Comparison of ENCODE assay signal across 20 mouse cellular contexts in genomic region chr3:84687488-84687846, GRCm38 (mm10). TPM values are rescaled to one million over a fixed set of nuclear protein-coding genes. Genes with fewer than 3 reads are reported as not detected.
DNase-seq lines count a peak whose midpoint lies in the region; ATAC-seq and TF ChIP-seq lines count a peak whose summit lies in the region.
"Had no signal": no experiment of that assay in that cellular context is flagged by ENCODE, and none has a peak within 500 bp of the region (broad histone marks: within the 10 kb centered on the region; RNA-seq: fewer than 3 reads in every experiment).

No protein-coding gene starts in this region.

- TF ChIP-seq CTCF in forebrain, postnatal 0 days (IDR thresholded peaks at IDR 0.05; ENCODE audit: low read depth): no peak
- no peak for TF ChIP-seq CTCF in kidney, adult 2 months (conservative IDR thresholded peaks at IDR 0.05; ENCODE audit: insufficient read depth, insufficient read length, low read depth, low read length)

- no peak overlapping the region for H3K4me2 ChIP-seq in forebrain, postnatal 0 days (ENCODE audit: low read depth)
- H3K4me2 ChIP-seq in forebrain, embryonic 14.5 days (ENCODE audit: low read length): no peak overlapping the region
- no peak overlapping the region for H3K4me2 ChIP-seq in hindbrain, embryonic 16.5 days (ENCODE audit: low read length)
- H3K4me2 ChIP-seq in midbrain, embryonic 16.5 days (ENCODE audit: low read length): no peak overlapping the region
- no peak overlapping the region for H3K4me2 ChIP-seq in midbrain, embryonic 11.5 days
- H3K4me2 ChIP-seq: embryonic facial prominence, embryonic 13.5 days; forebrain, embryonic 13.5 days; heart, embryonic 13.5 days; hindbrain, embryonic 13.5 days; intestine, embryonic 15.5 days had no signal

- peak; percentile 43 for ATAC-seq in forebrain, postnatal 0 days
- ATAC-seq in forebrain, embryonic 14.5 days: no peak
- peak; percentile 50; the same call in 1 of the 2 replicates for ATAC-seq in hindbrain, embryonic 16.5 days
- peak; percentile 42; the same call in 1 of the 2 replicates for ATAC-seq in midbrain, embryonic 16.5 days
- no peak for ATAC-seq in midbrain, embryonic 11.5 days (ENCODE audit: low FRiP score)
- ATAC-seq: forebrain, embryonic 13.5 days; intestine, embryonic 15.5 days had no signal

- H3K79me2 ChIP-seq in macrophage (ENCODE audit: inconsistent target): peaks cover 8% of the 10 kb centered on the region; the same call in 1 of the 2 replicates

- no peak overlapping the region for H3K4me3 ChIP-seq in forebrain, postnatal 0 days (ENCODE audit: low read depth, low read length)
- no peak overlapping the region for H3K4me3 ChIP-seq in forebrain, embryonic 14.5 days (ENCODE audit: low read depth, low read length)
- no peak overlapping the region for H3K4me3 ChIP-seq in hindbrain, embryonic 16.5 days (ENCODE audit: low read length)
- no peak overlapping the region for H3K4me3 ChIP-seq in hindbrain, embryonic 10.5 days
- no peak overlapping the region for H3K4me3 ChIP-seq in midbrain, embryonic 16.5 days (ENCODE audit: low read depth, low read length)
- H3K4me3 ChIP-seq in midbrain, embryonic 11.5 days (ENCODE audit: low read depth, low read length): no peak overlapping the region
- H3K4me3 ChIP-seq in macrophage (ENCODE audit: inconsistent target): no peak overlapping the region
- no peak overlapping the region for H3K4me3 ChIP-seq in kidney, adult 2 months (ENCODE audit: insufficient read depth, low read depth, low read length)
- H3K4me3 ChIP-seq: embryonic facial prominence, embryonic 13.5 days; forebrain, embryonic 10.5 days; forebrain, embryonic 13.5 days; heart, adult 2 months; heart, embryonic 10.5 days; heart, embryonic 13.5 days; hindbrain, embryonic 13.5 days; intestine, embryonic 15.5 days had no signal

- no peaks in the 10 kb centered on the region for H3K4me1 ChIP-seq in forebrain, postnatal 0 days (ENCODE audit: insufficient read depth)
- no peaks in the 10 kb centered on the region for H3K4me1 ChIP-seq in forebrain, embryonic 14.5 days (ENCODE audit: control insufficient read depth, insufficient read depth, low read length)
- H3K4me1 ChIP-seq in hindbrain, embryonic 16.5 days (ENCODE audit: control insufficient read depth, insufficient read depth, low read depth, low read length): no peaks in the 10 kb centered on the region; the same call in 1 of the 2 replicates
- peaks cover 23% of the 10 kb centered on the region for H3K4me1 ChIP-seq in hindbrain, embryonic 10.5 days (replicated peaks)
- peaks cover 4% of the 10 kb centered on the region; the same call in 1 of the 2 replicates for H3K4me1 ChIP-seq in midbrain, embryonic 16.5 days (ENCODE audit: control insufficient read depth, insufficient read depth, low read length)
- peaks cover 7% of the 10 kb centered on the region; the same call in 1 of the 2 replicates for H3K4me1 ChIP-seq in midbrain, embryonic 11.5 days (ENCODE audit: control insufficient read depth, insufficient read depth, low read length)
- H3K4me1 ChIP-seq in kidney, adult 2 months (ENCODE audit: control insufficient read depth, insufficient read depth, low read length): no peaks in the 10 kb centered on the region
- H3K4me1 ChIP-seq: embryonic facial prominence, embryonic 13.5 days; forebrain, embryonic 13.5 days; intestine, embryonic 15.5 days had no signal

- 50% methylated on average over 2 of the region's 2 CpGs for WGBS in forebrain, postnatal 0 days
- 55% methylated on average over 2 of the region's 2 CpGs for WGBS in forebrain, embryonic 14.5 days
- 39% methylated on average over 2 of the region's 2 CpGs for WGBS in hindbrain, embryonic 16.5 days
- WGBS in hindbrain, embryonic 10.5 days: 65% methylated on average over 2 of the region's 2 CpGs
- WGBS in midbrain, embryonic 16.5 days: 46% methylated on average over 2 of the region's 2 CpGs
- WGBS in midbrain, embryonic 11.5 days: 52% methylated on average over 2 of the region's 2 CpGs
- 27% methylated on average over 2 of the region's 2 CpGs for WGBS in macrophage (ENCODE audit: missing documents)
- 81% methylated on average over 2 of the region's 2 CpGs for WGBS in kidney, adult 2 months

- H3K27ac ChIP-seq in forebrain, postnatal 0 days (ENCODE audit: low read depth, low read length): no peak overlapping the region
- H3K27ac ChIP-seq in forebrain, embryonic 14.5 days (ENCODE audit: low read depth, low read length): no peak overlapping the region
- no peak overlapping the region for H3K27ac ChIP-seq in hindbrain, embryonic 16.5 days (ENCODE audit: low read depth, low read length)
- no peak overlapping the region for H3K27ac ChIP-seq in hindbrain, embryonic 10.5 days
- no peak overlapping the region for H3K27ac ChIP-seq in midbrain, embryonic 16.5 days (ENCODE audit: low read length)
- no peak overlapping the region for H3K27ac ChIP-seq in midbrain, embryonic 11.5 days (ENCODE audit: low read depth, low read length)
- peak overlapping the region; percentile 75 for H3K27ac ChIP-seq in macrophage
- H3K27ac ChIP-seq in kidney, adult 2 months (ENCODE audit: insufficient read depth, low read depth, low read length): no peak overlapping the region
- H3K27ac ChIP-seq: embryonic facial prominence, embryonic 13.5 days; forebrain, embryonic 10.5 days; forebrain, embryonic 13.5 days; heart, adult 2 months; heart, embryonic 10.5 days; heart, embryonic 13.5 days; intestine, embryonic 15.5 days had no signal

- TF ChIP-seq POLR2A in kidney, adult 2 months (IDR thresholded peaks at IDR 0.05; ENCODE audit: low read depth, low read length): no peak

- DNase-seq in forebrain, postnatal 0 days: no peak
- DNase-seq in forebrain, embryonic 14.5 days (ENCODE audit: low spot score): no peak
- no peak for DNase-seq in hindbrain, embryonic 10.5 days (ENCODE audit: low spot score)
- no peak for DNase-seq in midbrain, embryonic 11.5 days (ENCODE audit: low spot score, missing footprints)
- DNase-seq in kidney, adult 2 months: no peak
- DNase-seq: adrenal gland, adult 2 months; adrenal gland, postnatal 14 days; B cell, adult 2 months; heart, adult 2 months; kidney, adult 11 months had no signal

- no peaks in the 10 kb centered on the region for H3K27me3 ChIP-seq in forebrain, postnatal 0 days (ENCODE audit: insufficient read depth, low read length)
- H3K27me3 ChIP-seq in forebrain, embryonic 14.5 days (replicated peaks; ENCODE audit: control insufficient read depth, insufficient read depth, low read length): no peaks in the 10 kb centered on the region
- H3K27me3 ChIP-seq in hindbrain, embryonic 16.5 days (replicated peaks; ENCODE audit: control insufficient read depth, insufficient read depth, low read length): no peaks in the 10 kb centered on the region
- H3K27me3 ChIP-seq in hindbrain, embryonic 10.5 days (ENCODE audit: insufficient read depth, poor library complexity, severe bottlenecking): 0 out of 2 replicates have a peak, but pooled peaks cover 4% of the 10 kb centered on the region
- H3K27me3 ChIP-seq in midbrain, embryonic 16.5 days (ENCODE audit: control insufficient read depth, insufficient read depth, low read depth, low read length): no peaks in the 10 kb centered on the region
- H3K27me3 ChIP-seq in midbrain, embryonic 11.5 days (ENCODE audit: control insufficient read depth, insufficient read depth, low read length): no peaks in the 10 kb centered on the region
- no peaks in the 10 kb centered on the region for H3K27me3 ChIP-seq in kidney, adult 2 months (replicated peaks; ENCODE audit: control insufficient read depth, insufficient read depth, low read length)
- H3K27me3 ChIP-seq: embryonic facial prominence, embryonic 13.5 days; forebrain, embryonic 13.5 days; intestine, embryonic 15.5 days had no signal

- H3K36me3 ChIP-seq in forebrain, postnatal 0 days (ENCODE audit: insufficient read depth): no peaks in the 10 kb centered on the region
- H3K36me3 ChIP-seq in forebrain, embryonic 14.5 days (ENCODE audit: control insufficient read depth, insufficient read depth, low read length): no peaks in the 10 kb centered on the region
- no peaks in the 10 kb centered on the region for H3K36me3 ChIP-seq in hindbrain, embryonic 16.5 days (ENCODE audit: control insufficient read depth, insufficient read depth, low read length)
- no peaks in the 10 kb centered on the region for H3K36me3 ChIP-seq in hindbrain, embryonic 10.5 days
- no peaks in the 10 kb centered on the region for H3K36me3 ChIP-seq in midbrain, embryonic 16.5 days (ENCODE audit: control insufficient read depth, insufficient read depth, low read length)
- no peaks in the 10 kb centered on the region for H3K36me3 ChIP-seq in midbrain, embryonic 11.5 days (ENCODE audit: control insufficient read depth, insufficient read depth, low read length)
- peaks cover 11% of the 10 kb centered on the region; the same call in 1 of the 2 replicates for H3K36me3 ChIP-seq in macrophage (ENCODE audit: inconsistent target)
- no peaks in the 10 kb centered on the region for H3K36me3 ChIP-seq in kidney, adult 2 months (ENCODE audit: control insufficient read depth, insufficient read depth, low read length)
- H3K36me3 ChIP-seq: embryonic facial prominence, embryonic 13.5 days; forebrain, embryonic 10.5 days; heart, embryonic 10.5 days; heart, embryonic 13.5 days; hindbrain, embryonic 13.5 days; intestine, embryonic 15.5 days had no signal

- no peaks in the 10 kb centered on the region for H3K9me3 ChIP-seq in forebrain, postnatal 0 days (ENCODE audit: low read length)
- no peaks in the 10 kb centered on the region for H3K9me3 ChIP-seq in forebrain, embryonic 14.5 days (replicated peaks; ENCODE audit: control insufficient read depth, low read length)
- no peaks in the 10 kb centered on the region for H3K9me3 ChIP-seq in hindbrain, embryonic 16.5 days (ENCODE audit: control insufficient read depth, low read length)
- H3K9me3 ChIP-seq in hindbrain, embryonic 10.5 days: no peaks in the 10 kb centered on the region
- H3K9me3 ChIP-seq in midbrain, embryonic 16.5 days (replicated peaks; ENCODE audit: control insufficient read depth, low read length, poor library complexity, severe bottlenecking): no peaks in the 10 kb centered on the region
- H3K9me3 ChIP-seq in midbrain, embryonic 11.5 days (ENCODE audit: control insufficient read depth, low read length): no peaks in the 10 kb centered on the region
- H3K9me3 ChIP-seq: embryonic facial prominence, embryonic 13.5 days; forebrain, embryonic 10.5 days; forebrain, embryonic 13.5 days; heart, embryonic 10.5 days; heart, embryonic 13.5 days; hindbrain, embryonic 13.5 days; intestine, embryonic 15.5 days had no signal

- H3K9ac ChIP-seq in forebrain, postnatal 0 days: no peak overlapping the region
- H3K9ac ChIP-seq in forebrain, embryonic 14.5 days (ENCODE audit: low read length): no peak overlapping the region
- no peak overlapping the region for H3K9ac ChIP-seq in hindbrain, embryonic 16.5 days (ENCODE audit: low read depth, low read length)
- no peak overlapping the region for H3K9ac ChIP-seq in midbrain, embryonic 16.5 days (ENCODE audit: low read depth, low read length)
- no peak overlapping the region for H3K9ac ChIP-seq in midbrain, embryonic 11.5 days (ENCODE audit: low read length)
- H3K9ac ChIP-seq: embryonic facial prominence, embryonic 13.5 days; forebrain, embryonic 13.5 days; heart, embryonic 13.5 days; hindbrain, embryonic 13.5 days; intestine, embryonic 15.5 days had no signal

RNA-seq across cellular contexts. Expression of gene Tmem154, which starts 21.5 kb away (rescaled TPM):
- total RNA-seq in forebrain, postnatal 0 days (2014; rRNA removed): 0.38 TPM in 2 replicates
- polyA plus RNA-seq in forebrain, postnatal 0 days (2015; fragmentation: Nextera tagmentation; extraction: Ambion mirVana): 1.1 and 1.2 TPM in 2 replicates
- polyA plus RNA-seq in forebrain, embryonic 14.5 days (2014; fragmentation: Nextera tagmentation; extraction: Ambion mirVana): 0.95 and 0.96 TPM in 2 replicates
- 1.2 and 1.5 TPM in 2 replicates for polyA plus RNA-seq in hindbrain, embryonic 16.5 days (2015; fragmentation: Nextera tagmentation; extraction: Ambion mirVana)
- polyA plus RNA-seq in hindbrain, embryonic 10.5 days (2016; fragmentation: Nextera tagmentation; extraction: Ambion mirVana): 0.24 and 0.38 TPM in 2 replicates
- polyA plus RNA-seq in midbrain, embryonic 16.5 days (2015; fragmentation: Nextera tagmentation; extraction: Ambion mirVana): 0.87 and 1.3 TPM in 2 replicates
- 0.16 and 0.36 TPM in 2 replicates for polyA plus RNA-seq in midbrain, embryonic 11.5 days (2014; fragmentation: Nextera tagmentation; extraction: Ambion mirVana)
- 100 to 1,000 TPM in 10 of 26 experiments, 10 to 100 TPM in 11, 1 to 10 TPM in 5; 5.6 to 262 (median 81.4) TPM for total RNA-seq in macrophage (2018; cell fraction: chromatin; rRNA removed)
- 100 to 1,000 TPM in 8 of 26 experiments, 10 to 100 TPM in 18; 34.4 to 131 (median 62.0) TPM for total RNA-seq in macrophage (2018; cell fraction: cytosol; rRNA removed)
- 100 to 1,000 TPM in 6 of 26 experiments, 10 to 100 TPM in 19, 1 to 10 TPM in 1; 9.0 to 177 (median 62.5) TPM for total RNA-seq in macrophage (2018; cell fraction: nucleus; rRNA removed)
- 57.7 to 102 TPM (median 78.1 TPM) in 3 replicates for polyA plus RNA-seq in macrophage (2018)
- 0.42 and 0.88 TPM in 2 replicates for polyA plus RNA-seq in kidney, adult 2 months (2012; rRNA removed)

Comparison
In these comparisons a context has a peak if more than half of its experiments do, and no peak if none do; other contexts are left out.
1. ATAC-seq: peak in forebrain, postnatal 0 days (single experiment), hindbrain, embryonic 16.5 days (single experiment) and midbrain, embryonic 16.5 days (single experiment); none in forebrain, embryonic 14.5 days (single experiment) and midbrain, embryonic 11.5 days (single experiment).
2. RNA of gene Tmem154, which starts 21.5 kb away (polyA plus RNA-seq): 57.7 to 102 TPM in macrophage; 0.87 to 1.3 TPM in midbrain, embryonic 16.5 days, 1.2 to 1.5 TPM in hindbrain, embryonic 16.5 days, 1.1 to 1.2 TPM in forebrain, postnatal 0 days, 0.95 to 0.96 TPM in forebrain, embryonic 14.5 days, 0.42 to 0.88 TPM in kidney, adult 2 months, 0.24 to 0.38 TPM in hindbrain, embryonic 10.5 days and 0.16 to 0.36 TPM in midbrain, embryonic 11.5 days; every median in the first group is over 10 times any median in the second.